Mouse (Mus musculus) C2C12 (cell line): ENCODE measurements around the gene Vbp1. TPM values are rescaled to one million over a fixed set of nuclear protein-coding genes. Genes with fewer than 3 reads are reported as not detected.

Experiments
- H3K27me3 ChIP-seq: one replicate; pipeline ENCODE4 v1.6.1; 2011; ENCODE audit not compliant: control insufficient read depth, insufficient read depth, insufficient read length
- H3K36me3 ChIP-seq: one replicate; pipeline ENCODE4 v1.6.1; 2011; ENCODE audit not compliant: control insufficient read depth, insufficient read depth
- H3K4me3 ChIP-seq: one replicate; pipeline ENCODE4 v1.5.1; 2011; ENCODE audit warnings: mild to moderate bottlenecking, control low read depth; ENCODE audit not compliant: poor library complexity, insufficient read depth, severe bottlenecking
- H3K79me2 ChIP-seq: one replicate; pipeline ENCODE4 v1.6.1; 2011; ENCODE audit not compliant: control insufficient read depth, insufficient read depth
- H3K79me3 ChIP-seq: one replicate; pipeline ENCODE4 v1.6.1; 2011; ENCODE audit warnings: low read depth, control low read depth
- H3ac ChIP-seq: one replicate; pipeline ENCODE3; 2011; ENCODE audit warnings: low read depth; ENCODE audit not compliant: control insufficient read depth, insufficient read length
- CEBPB ChIP-seq: IDR thresholded peaks from one replicate; pipeline ENCODE4 v1.6.1; 2011; ENCODE audit warnings: low read depth, mild to moderate bottlenecking, control low read depth, moderate library complexity
- CTCF ChIP-seq: IDR thresholded peaks from one replicate; pipeline ENCODE4 v1.5.1; 2011; ENCODE audit not compliant: control insufficient read depth, insufficient read depth, insufficient read length
- MAX ChIP-seq: IDR thresholded peaks from one replicate; pipeline ENCODE4 v1.6.1; 2011; ENCODE audit warnings: mild to moderate bottlenecking, control low read depth
- USF1 ChIP-seq: IDR thresholded peaks from one replicate; pipeline ENCODE4 v1.6.1; 2011; ENCODE audit warnings: low read depth, mild to moderate bottlenecking, control low read depth, moderate library complexity
- polyA plus RNA-seq: library from polyadenylated mRNA; unstranded; fragments of >200 nt; fragmentation: generic; extraction: Trizol; gene quantifications from one replicate; pipeline ENCODE4 v1.2.1, GENCODE M21; 2012; ENCODE audit warnings: missing spikeins

The Vbp1 gene
- polyA plus RNA-seq, 1 experiment, result 27.0 TPM

DNA sequence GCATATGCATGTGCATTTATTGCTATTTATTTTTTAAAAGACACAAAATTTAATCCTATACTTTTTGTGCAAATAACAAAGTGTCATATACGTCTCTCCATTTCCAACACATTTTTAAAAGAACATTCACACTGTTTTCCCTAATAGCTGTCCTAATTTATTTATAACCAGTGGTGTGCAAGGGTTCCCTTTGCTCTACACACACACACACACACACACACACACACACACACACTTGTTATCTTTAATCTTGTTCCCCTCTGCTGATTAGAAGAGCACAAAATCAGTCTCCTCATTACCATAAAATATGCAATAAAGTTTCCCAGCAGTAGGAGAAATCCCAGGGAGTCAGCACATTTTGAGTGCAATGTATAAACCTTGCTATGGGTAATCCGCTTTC lies 64.4 kb downstream of the Vbp1 start:
- Histone ChIP-seq H3K4me3 (no peak overlapping the region), H3K79me3 (no peaks in the 10 kb centered on the region), H3ac (no peak overlapping the region), H3K27me3 (no peaks in the 10 kb centered on the region), H3K79me2 (no peaks in the 10 kb centered on the region), H3K36me3 (no peaks in the 10 kb centered on the region)
- no peak for TF ChIP-seq CTCF
- TF ChIP-seq USF1, result no peak
- TF ChIP-seq MAX, result no peak
- TF ChIP-seq CEBPB, result no peak

Other genes with a start within 250 kb of the Vbp1 start
- 29.7 TPM for gene Fundc2, start 131.9 kb upstream of the Vbp1 start, polyA plus RNA-seq
- gene F8, start 131.7 kb upstream of the Vbp1 start, polyA plus RNA-seq, result 0.46 TPM
- 1.6 TPM for gene Cmc4, start 97.7 kb upstream of the Vbp1 start, polyA plus RNA-seq
- 0.96 TPM for gene Mtcp1, start 97.7 kb upstream of the Vbp1 start, polyA plus RNA-seq
- gene Brcc3, start 97.7 kb upstream of the Vbp1 start, polyA plus RNA-seq, result 6.4 TPM
- 1.6 TPM for gene Rab39b, start 63.9 kb downstream of the Vbp1 start, polyA plus RNA-seq